Mouse (Mus musculus) cerebellum, adult 2 months (tissue): ENCODE data around the gene Rras2.

ENCODE experiments used
- CTCF ChIP-seq: fragments of 200-500 bp; IDR thresholded peaks from 2 replicates; pipeline ENCODE4 v1.5.1; 2011; ENCODE audit warnings: low read depth, mild to moderate bottlenecking, control low read depth, low read length, moderate library complexity, borderline replicate concordance; ENCODE audit not compliant: insufficient read depth
- POLR2A ChIP-seq: fragments of 200-500 bp; IDR thresholded peaks from 2 replicates; pipeline ENCODE4 v1.6.1; 2011; ENCODE audit warnings: low read length, control low read depth, borderline replicate concordance; ENCODE audit not compliant: insufficient read depth

- TF ChIP-seq CTCF = no peak
- no peak for TF ChIP-seq POLR2A
These were observed 105.7 kb downstream of the Rras2 start for GRCm38 (mm10) chr7:114011726-114012443.
